Mouse (Mus musculus) C2C12 (cell line): ENCODE data around the gene Gm12166.

Experiments used
- CTCF ChIP-seq: IDR thresholded peaks from one replicate; pipeline ENCODE4 v1.5.1; 2011; ENCODE audit not compliant: control insufficient read depth, insufficient read depth, insufficient read length
- MYOD1 ChIP-seq: IDR thresholded peaks from one replicate; pipeline ENCODE4 v1.6.1; 2011; ENCODE audit warnings: low read depth; ENCODE audit not compliant: control insufficient read depth, insufficient read length
- USF1 ChIP-seq: IDR thresholded peaks from one replicate; pipeline ENCODE4 v1.6.1; 2011; ENCODE audit warnings: low read depth, mild to moderate bottlenecking, control low read depth, moderate library complexity

GRCm38 (mm10) chr11:46021850-46022249 is 30.3 kb downstream of the Gm12166 start:
- no peak for TF ChIP-seq CTCF
- no peak for TF ChIP-seq USF1
- no peak for TF ChIP-seq MYOD1
